Mouse (Mus musculus) A20 (cell line): Measurements from ENCODE around the gene Kansl2.

ENCODE experiments used
- DNase-seq: peaks from one replicate; pipeline ENCODE4 v3.0.0-alpha.2; 2011; ENCODE audit warnings: low read depth, low spot score

Kansl2 gene

GRCm38 (mm10) chr15:98504514-98504913 is 29.6 kb downstream of the Kansl2 start:
- peak; percentile 82 for DNase-seq

- DNase-seq, result no peak
These were observed 30.7 kb downstream of the Kansl2 start for GRCm38 (mm10) chr15:98503317-98503716.

- DNase-seq, result no peak
These were observed 36.4 kb downstream of the Kansl2 start for GRCm38 (mm10) chr15:98497631-98498030.

GRCm38 (mm10) chr15:98492102-98492501 is 42.0 kb downstream of the Kansl2 start, which contains the start of gene Olfr279:
Gene Olfr279 (plus strand): TSS chr15:98492402.
- no peak for DNase-seq

GRCm38 (mm10) chr15:98491332-98491731 is 42.7 kb downstream of the Kansl2 start:
- no peak for DNase-seq

GRCm38 (mm10) chr15:98486433-98487021 is 47.5 kb downstream of the Kansl2 start:
- DNase-seq, result no peak

GRCm38 (mm10) chr15:98483907-98484886 is 49.9 kb downstream of the Kansl2 start:
- DNase-seq, result peak; percentile 74

- no peak for DNase-seq
These were observed 51.4 kb downstream of the Kansl2 start, which contains the start of gene Lalba for GRCm38 (mm10) chr15:98482701-98483100. Gene Lalba (minus strand): TSS chr15:98482721.

- DNase-seq, result peak; percentile 20
These were observed 54.4 kb downstream of the Kansl2 start for GRCm38 (mm10) chr15:98479568-98480102.

GRCm38 (mm10) chr15:98476281-98476680 is 57.8 kb downstream of the Kansl2 start:
- no peak for DNase-seq

GRCm38 (mm10) chr15:98475382-98475781 is 58.7 kb downstream of the Kansl2 start:
- peak; percentile 57 for DNase-seq

GRCm38 (mm10) chr15:98474958-98475357 is 59.1 kb downstream of the Kansl2 start:
- DNase-seq, result no peak

GRCm38 (mm10) chr15:98471539-98471938 is 62.5 kb downstream of the Kansl2 start:
- DNase-seq, result no peak

GRCm38 (mm10) chr15:98469596-98469995 is 64.5 kb downstream of the Kansl2 start, which contains the start of gene OR5BS1P:
Gene OR5BS1P (plus strand): TSS chr15:98469896.
- DNase-seq, result no peak
